Mouse (Mus musculus) lung, postnatal 0 days (tissue): ENCODE measurements around the gene Zfp341.

Experiments used
- CTCF ChIP-seq: IDR thresholded peaks from 2 replicates; pipeline ENCODE4 v1.5.1; 2016; ENCODE audit warnings: antibody characterized with exemption, mild to moderate bottlenecking
- EP300 ChIP-seq: IDR thresholded peaks from 2 replicates; pipeline ENCODE4 v1.6.1; 2016; ENCODE audit warnings: antibody characterized with exemption, mild to moderate bottlenecking, control low read depth

GRCm38 (mm10) chr2:154571266-154571665, 41.8 kb upstream of the Zfp341 start:
- TF ChIP-seq CTCF, result no peak
- no peak for TF ChIP-seq EP300
